ENCODE assay signal across 14 mouse cellular contexts in the genomic region with DNA sequence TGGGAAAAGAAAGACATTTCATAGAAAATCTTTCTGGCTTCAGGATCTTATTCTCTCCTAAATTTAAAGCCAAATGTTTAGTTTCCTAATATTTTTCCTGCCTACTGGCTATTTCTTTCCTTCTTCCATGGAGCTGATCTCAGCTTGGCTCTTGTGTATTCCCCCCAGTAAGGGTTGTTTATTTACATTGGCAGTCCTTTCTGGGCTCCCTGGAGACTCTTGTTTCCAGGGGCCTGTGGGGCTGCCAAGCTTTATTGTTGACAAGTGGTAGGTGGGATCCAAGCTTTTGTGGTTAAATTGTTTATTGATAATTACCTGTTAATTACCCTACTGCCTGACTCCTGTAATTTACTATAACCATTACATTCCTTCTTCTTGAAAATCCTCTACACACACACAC.
DNase-seq lines count a peak whose midpoint lies in the region; TF ChIP-seq lines count a peak whose summit lies in the region.
"Had no signal": no experiment of that assay in that cellular context is flagged by ENCODE, and none has a peak within 500 bp of the region (broad histone marks: within the 10 kb centered on the region; RNA-seq: fewer than 3 reads in every experiment).

No protein-coding gene starts in this region.

- TF ChIP-seq POLR2A in brain, embryonic 14.5 days (IDR thresholded peaks at IDR 0.05; ENCODE audit: borderline replicate concordance, extremely low read depth, insufficient read depth, insufficient read length, poor library complexity, severe bottlenecking): no peak

- no peak for TF ChIP-seq CTCF in brain, embryonic 14.5 days (IDR thresholded peaks at IDR 0.05; ENCODE audit: borderline replicate concordance, extremely low read depth, insufficient read depth, insufficient read length)

- peak; percentile 14 to 27 for DNase-seq in heart, adult 18-20 months
- DNase-seq in heart, adult 8-10 months (ENCODE audit: low spot score): no peak
- DNase-seq in NIH3T3 (ENCODE audit: low read depth): peak; percentile 61
- DNase-seq in brain, embryonic 14.5 days (ENCODE audit: low read depth): peak; percentile 28
- DNase-seq in urinary bladder, postnatal 25 days (ENCODE audit: low spot score): no peak
- DNase-seq: adrenal gland, adult 2 months; adrenal gland, postnatal 10 days; adrenal gland, postnatal 25 days; cerebellum, adult 11-12 months; cerebellum, adult 2 months; cerebellum, adult 9-10 months; cerebellum, postnatal 10 days; cerebellum, postnatal 25 days; forebrain, postnatal 0 days had no signal

Comparison
In these comparisons a context has a peak if more than half of its experiments do, and no peak if none do; other contexts are left out.
1. DNase-seq: peak in heart, adult 18-20 months (2 of 2), NIH3T3 (single experiment) and brain, embryonic 14.5 days (single experiment); none in heart, adult 8-10 months (single experiment) and urinary bladder, postnatal 25 days (single experiment).